Mouse (Mus musculus) kidney, postnatal 25 days (tissue): Measurements from ENCODE around the gene Sstr4.

ENCODE experiments used
- DNase-seq, 2 experiments: peaks; one replicate each; pipeline ENCODE4 v3.0.0; 2021; ENCODE audit warnings: mixed read lengths in 2 of 2

Gene Sstr4

DNA sequence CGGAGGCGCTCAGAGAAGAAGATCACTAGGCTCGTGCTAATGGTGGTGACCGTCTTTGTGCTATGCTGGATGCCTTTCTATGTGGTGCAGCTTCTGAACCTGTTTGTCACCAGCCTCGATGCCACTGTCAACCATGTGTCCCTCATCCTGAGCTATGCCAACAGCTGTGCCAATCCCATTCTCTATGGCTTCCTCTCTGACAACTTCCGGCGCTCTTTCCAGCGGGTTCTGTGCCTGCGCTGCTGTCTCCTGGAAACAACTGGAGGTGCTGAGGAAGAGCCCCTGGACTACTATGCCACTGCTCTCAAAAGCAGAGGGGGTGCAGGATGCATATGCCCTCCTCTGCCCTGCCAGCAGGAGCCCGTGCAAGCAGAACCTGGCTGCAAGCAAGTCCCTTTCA is 1.1 kb downstream of the Sstr4 start:
- DNase-seq, result no peak

DNA sequence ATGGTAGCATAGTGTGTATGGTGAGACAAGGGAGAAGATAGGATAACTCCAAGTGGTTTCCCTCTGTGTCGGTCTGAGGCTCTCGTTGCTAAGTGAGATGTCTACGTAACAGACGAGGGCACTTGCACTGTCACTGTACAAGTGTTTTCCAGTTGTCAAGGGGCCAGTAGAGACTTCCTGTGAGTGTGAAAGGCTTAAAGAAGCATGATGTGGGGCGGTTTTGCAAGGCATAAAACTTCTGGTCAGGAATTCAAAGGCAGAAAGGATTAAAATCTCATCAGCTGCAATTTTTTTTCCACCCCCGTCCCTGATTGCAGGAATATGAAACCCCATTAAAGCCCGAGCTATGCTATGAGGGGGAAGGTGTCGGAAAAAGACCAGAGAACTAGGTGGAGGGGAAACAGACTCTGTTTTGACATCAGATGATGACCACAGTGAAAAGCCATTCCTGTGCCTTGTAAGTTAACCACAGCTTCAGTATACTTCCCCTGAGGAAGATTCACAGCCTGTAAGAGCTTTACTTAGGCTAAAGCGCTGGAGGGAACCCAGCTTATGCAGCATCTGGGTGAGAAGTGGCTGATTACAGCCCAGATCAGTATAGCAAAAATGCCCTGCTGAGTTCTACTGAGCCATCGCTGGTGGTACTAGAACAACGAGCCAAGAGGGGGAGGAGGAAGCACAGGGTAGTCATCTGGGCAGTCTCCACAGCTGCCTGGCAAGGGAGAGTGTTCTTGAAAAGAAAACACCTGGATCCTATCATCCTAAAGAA is 2.1 kb downstream of the Sstr4 start:
- DNase-seq, result no peak

DNA sequence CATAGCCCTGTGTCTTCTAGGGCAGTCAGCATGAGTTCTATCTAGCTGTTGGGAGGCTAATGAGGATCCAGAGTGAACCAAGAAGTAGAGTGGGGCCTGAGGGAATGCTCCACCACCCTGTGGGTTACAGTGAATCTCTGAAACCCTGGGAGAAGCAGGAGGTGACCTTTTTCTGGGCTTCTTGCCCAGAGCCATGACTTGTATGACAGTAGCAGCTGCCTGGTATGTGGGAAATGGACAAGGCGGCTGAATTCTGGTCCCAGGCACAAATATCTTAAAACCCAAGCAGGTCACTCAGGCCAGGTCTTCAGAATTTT is 2.6 kb downstream of the Sstr4 start:
- DNase-seq, result peak; percentile 69

DNA sequence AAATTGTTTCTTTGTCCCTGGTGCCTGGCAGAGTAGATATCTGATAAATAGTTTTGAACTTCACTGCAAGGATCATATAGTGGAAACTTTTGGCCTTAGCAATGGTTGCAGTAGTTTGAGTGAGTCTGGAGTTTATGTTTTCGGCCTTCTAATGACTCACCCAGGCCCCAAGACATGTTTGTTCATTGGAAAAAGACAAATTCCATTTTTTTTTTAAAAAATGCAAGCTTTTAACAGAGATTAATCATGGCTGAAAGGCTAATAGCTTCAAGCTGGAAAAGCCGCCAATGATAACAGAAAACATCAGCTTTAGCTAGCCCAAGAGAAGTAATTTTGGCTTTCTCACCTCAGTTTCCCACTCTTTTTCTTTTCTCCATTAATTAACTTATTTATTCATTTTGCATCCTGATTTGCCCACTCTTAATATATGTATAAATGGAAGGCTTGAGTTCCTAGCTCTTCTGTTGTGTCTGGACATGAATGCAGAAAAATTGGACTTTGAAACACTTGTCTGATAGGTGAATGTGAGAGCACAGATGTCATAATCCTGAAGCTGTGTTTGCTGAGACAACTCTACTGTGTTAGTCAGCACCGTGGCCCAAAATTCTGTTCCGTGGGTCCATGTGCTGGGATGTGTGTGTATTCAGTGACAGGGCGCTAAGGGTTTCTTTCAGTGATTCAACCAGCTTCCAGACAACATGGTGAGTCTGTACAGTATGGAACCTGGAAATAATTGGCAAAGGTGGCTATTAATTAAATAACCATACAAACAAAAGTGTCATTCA is 3.9 kb downstream of the Sstr4 start:
- no peak for DNase-seq

DNA sequence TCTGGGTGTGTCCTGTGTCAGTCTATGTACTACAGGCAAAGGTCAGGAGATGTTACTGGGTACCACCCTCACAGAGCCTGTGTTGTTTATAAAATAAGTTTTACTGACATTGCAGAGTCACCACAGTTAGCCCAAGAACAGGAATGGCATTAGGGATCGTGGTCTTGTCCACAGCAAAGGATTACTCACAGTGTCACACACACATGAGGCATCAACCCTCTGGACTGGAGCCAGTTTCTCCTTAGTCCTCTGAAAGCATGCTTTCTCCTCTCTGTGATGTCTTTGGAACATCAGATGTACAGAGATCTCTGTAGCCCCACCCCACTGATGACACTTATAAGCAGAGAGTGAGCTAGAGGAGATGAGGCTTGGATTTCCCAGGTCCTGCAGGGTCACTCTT is 7.1 kb downstream of the Sstr4 start:
- DNase-seq, result no peak

DNA sequence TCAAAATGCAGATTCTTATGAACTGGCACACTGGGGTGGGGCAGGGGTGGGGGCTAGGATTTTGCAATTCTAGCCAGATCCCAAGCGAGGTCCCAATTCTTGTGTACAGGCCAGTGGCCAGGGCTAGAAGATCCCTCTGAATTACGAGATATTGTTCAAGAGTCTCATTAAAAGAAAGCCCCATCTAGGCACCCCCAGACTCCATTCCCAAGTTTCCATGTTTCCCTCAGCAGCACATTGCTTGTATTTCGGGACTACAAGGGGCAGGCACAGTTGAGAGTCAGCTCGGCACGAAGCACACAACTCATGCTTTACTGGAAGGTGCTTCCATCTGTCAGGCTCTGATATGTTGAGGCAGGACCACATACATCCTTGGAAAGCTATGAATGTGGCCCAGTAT is 9.8 kb downstream of the Sstr4 start:
- DNase-seq, result no peak

DNA sequence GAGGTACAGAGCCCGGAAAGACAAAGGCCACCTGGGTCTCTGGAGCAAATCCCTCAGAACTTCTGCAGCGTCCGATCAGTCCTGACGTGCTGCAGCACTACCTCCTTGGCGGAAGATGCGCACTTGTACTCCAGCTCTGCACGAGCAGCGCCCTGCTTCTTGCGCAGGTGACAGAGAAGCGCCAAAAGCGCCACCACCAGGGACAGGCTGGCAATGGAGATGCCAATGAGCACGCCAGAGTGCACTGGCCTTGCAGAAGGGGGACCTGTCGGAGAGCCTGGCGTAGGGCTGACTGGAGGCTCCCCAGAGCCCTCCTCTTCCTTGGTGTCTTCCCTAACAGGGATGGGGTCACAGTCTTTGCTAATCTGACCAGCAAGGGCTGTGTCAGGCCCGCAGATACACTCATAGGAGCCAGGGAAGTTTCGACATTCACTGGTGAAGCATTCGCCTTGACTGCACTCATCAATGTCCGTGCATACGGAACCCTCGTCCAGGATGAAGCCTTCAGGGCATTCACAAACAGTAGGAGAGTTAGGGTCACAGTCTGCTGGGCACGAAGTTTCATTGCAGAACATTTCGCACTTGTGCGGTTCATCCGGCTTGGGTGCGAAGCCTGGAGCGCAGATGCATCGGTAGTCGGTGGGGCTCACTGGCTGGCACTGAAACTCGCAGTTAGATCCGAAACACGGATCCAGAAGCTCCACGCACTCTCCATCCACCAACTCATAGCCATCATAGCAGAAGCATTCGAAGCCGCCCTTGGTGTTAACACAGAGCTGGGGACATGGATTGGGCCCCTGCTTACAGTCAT is 11.2 kb downstream of the Sstr4 start:
- peak; percentile 53 to 67 for DNase-seq

DNA sequence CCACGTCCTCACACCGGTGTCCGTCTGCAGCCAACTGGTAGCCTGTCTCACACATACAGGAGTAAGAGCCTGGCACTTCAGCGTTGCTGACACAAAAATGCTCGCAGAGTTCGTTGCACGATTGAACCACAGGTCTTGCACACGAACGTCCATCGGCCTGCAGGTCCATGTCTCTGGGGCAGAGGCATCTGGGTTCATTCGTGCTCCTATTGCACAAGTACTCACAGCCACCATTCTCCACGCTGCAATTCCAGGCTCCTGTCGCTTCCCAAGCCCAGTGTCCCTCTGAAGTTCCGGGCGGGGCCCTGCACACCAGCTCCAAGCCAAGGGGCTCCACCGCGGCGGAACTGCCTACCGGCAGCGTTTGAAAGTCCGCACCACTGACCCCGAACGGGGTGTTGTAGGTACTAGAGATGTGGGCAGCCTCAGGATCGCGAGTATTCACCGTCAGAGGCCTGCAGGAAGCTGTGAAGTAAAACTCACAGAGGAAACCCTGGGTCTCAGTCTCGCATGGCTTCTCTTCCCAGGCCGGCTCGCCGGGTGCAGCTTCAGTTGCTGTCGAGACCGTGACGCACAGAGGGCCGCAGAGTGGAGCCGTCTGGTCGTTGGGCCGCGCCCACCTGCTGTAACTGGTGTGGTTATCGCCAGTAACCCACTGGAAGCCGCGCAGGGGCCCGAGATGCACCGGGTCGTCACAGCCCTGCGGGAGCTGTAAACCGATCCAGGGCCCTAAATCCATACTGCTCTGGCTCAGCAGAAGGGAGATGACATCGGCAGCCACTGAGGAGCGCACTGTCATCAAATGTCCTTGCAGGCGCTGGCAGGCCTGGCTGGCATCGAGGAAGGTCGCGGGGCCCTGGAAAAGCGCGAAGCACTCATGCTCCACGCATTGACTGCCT is 12.1 kb downstream of the Sstr4 start:
- DNase-seq, result peak; percentile 47 to 74

DNA sequence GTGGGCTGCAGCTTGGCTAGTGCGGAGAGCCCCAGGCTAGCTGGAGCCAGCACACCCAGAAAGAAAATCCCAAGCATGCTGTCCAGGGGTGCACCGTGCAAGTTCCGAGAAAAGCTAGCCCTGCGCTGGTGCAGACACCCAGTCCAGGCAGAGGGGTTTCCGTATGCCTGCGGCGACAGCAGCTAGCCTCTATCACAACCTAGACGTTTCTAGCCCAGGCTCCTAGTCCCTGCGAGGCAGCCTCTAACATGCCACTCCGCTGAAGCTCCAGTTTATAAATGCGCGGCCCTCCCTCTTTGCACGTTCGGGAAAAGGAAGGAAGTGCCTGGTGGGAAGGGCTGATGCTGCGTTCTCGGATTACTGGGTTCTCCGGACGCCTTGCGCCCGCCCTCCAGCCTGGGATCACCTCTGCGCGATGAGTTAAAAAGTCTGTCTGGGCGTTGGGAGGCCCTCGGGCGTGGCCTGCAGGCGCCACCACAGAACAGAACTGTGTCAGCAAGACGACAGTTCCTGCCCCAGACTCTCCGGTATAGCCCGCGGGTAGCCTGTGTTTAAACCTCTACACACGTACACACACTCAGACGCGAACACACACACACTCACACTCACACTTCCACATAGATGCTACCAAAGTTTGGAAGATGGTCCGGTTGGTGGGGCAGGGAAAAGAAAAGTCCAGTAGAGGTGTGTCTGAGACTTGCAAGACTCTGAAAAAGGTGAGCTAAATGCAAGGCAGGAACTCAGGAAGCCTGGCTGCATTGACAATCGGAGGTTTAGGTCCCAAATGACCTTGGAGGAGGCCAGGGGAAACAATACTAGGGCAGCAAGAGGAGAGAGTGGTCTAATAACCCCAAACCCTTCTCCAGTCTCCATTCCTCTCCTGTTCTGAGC is 13.0 kb downstream of the Sstr4 start, which contains the start of gene Thbd:
Gene Thbd (minus strand): TSS at position 319 of the 891 bp plus-strand sequence.
- peak; percentile 81 to 90 for DNase-seq

DNA sequence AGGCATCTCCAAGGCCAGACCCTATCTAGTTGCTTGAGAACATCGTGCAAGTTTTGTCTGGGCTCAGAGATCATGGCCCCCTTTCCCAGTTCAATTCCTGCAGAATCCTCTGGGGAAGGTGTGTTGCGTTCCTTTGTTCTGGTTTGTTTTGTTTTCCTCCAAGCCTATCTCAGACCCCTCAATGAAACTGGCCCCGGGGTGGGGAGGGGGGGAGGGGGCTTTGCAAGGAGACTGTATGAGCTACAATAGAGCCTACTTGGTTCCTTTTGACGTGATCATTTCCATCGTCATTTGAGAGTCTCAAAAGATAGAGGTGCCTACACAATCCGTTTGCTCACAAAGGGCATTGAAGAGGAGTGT is 13.6 kb downstream of the Sstr4 start:
- no peak for DNase-seq

DNA sequence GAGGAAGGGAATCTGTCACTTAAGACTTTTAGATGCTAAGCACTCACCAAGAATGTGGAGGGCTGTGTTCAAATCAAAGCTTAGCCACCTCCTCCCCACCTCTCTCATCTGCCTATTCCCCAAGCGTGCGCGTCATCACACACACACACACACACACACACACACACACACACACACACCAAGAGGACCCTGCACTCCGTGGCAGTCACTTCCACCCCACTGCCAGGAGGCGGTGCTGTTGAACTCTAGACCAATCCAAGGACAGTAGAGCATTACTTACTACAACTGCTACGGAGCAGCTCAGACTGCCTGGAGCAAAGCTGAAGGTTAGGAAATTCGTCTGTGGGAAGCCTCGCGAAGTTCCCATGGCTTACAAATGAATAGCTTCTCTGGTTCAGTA is 14.0 kb downstream of the Sstr4 start:
- DNase-seq, result peak; percentile 84 to 88

DNA sequence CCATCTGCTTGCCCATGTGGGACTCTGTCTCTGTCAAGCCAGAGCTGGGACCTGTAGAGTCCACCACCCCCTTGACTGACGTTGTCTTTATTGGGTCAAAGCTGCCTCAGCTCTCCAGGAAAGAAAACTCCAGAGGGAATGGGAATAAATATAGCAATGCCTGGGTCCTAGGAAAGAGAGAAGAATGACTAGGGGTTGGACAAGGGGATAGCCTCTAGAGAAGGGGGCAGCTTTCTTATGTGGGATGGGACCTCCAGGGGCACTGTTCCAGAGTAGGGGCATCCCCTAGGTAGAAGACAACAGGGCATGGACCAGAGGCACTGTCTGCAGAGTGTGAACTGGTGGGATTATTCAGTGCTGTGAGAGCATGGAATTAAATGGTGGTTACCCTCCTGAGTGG is 14.7 kb downstream of the Sstr4 start:
- no peak for DNase-seq

DNA sequence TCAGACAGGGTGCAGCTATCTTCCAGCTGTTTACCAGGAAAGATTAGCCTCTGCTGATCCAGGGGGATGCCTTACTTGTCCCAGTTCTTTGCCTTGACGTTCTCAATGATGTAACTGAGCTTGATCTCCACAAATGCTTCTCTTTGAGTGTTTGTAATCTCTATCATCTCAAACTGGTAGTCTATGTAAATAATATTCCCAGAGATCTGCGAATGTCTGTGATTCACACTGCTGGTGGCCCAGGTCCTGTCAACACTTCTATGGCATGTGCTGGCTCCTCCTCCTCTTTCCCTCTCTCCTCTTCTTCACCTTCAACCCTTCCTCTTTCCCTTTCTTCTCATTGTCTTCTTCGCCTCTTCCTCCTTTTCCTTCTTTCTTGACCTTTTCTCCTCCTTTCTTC is 24.0 kb downstream of the Sstr4 start:
- DNase-seq, result no peak

DNA sequence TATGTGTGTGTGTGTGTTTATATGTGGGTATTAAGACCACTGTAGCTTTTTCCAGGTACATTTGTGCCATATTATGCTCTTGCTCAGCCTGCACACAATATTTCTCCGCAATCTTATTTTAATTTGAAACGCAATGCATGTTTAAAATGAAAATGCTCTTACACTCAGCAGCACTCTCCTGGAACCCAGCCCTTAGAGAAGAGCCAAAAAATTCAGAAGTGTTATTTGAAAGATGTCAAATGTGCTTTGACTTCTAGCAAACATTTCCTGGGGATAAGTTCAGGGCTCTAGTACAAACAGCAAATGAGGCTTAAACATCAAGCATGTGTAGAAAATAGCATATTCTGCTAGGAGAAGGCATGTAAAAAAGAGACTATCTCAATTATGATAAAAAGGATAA is 24.6 kb downstream of the Sstr4 start:
- DNase-seq, result no peak

DNA sequence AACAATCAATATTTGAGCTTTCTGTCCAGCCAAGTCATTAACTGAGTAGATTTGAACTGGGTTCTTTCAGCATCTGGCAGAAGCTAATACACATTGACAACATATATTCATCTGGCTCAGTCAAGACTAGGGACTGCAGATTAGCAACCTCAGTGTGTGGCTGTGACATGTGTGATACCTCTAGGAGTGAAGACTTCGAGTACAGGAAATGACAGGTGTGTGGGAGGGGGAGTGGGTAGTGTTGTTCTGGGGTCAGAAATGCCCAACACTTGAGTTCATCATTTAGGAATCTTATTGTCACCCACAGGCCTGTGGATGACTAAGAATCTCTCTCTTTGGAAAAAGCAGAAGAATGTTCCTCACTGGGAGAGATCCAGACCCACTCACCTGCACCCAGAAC is 26.0 kb downstream of the Sstr4 start:
- no peak for DNase-seq

DNA sequence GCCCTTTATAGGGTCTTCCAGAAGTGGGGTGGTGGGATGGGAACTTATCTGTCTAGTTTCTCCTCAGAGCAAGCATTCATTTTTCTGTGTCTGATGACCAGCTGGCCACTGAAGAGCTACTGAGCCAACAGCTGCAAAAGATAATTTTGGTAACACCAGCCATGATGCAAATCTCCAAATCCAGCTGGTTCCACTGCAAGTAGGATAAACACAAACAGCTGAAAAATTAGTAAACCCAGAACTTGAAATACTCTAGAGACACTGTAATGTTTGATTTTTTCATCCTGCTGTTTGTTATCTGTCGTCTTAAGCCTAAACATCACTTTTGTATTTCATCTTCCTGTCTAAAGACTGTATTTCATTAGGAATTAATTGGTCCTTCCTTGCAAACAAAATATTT is 26.6 kb downstream of the Sstr4 start:
- no peak for DNase-seq

DNA sequence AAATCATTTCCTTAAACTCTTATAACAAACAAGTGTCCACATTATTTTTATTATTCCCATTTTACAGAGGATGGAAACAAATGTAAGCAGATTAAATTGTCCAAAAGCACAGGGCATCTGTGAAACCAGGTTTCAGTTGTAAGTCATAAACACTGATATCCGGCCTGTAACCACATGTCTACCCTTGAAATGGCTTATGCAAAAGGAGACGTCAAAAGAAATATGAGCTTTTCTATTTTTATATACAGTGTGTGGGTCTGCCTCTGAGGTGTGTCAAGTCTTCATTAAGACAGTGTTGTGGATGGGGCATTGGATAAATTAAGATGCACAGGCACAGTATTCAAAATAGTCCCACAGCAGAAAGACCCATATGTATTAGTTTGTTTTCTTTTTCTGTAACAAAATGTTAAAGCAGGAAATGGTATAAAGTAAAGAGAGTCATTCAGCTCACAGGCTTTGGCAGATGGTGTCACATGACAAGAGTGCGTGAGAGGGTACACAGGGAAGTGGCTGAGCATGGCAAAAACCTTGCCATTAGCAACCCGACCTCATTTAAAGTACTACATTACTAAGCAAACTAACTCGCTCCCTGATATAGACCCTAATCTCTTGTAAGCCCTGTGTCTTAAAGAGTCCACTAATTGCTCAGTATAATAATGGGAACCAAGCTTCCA is 30.7 kb downstream of the Sstr4 start:
- no peak for DNase-seq

DNA sequence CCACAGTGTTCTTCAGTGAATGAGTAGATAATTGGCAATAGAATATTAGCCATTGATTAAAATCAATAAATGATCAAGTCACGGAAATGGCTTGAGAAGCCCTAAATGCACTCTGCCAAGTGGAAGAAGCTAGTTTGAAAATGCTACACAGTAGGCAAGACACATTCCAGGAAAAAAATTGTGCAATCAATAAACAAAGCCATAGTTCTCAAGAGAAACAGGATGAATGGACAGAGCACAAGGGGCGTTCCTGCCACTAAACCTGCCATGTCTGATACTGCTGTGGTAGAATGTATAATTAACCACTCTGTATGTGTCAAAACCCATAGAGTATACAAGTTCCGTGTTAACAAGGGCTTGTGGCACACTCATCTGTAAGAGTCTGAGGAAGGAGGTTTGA is 32.4 kb downstream of the Sstr4 start:
- no peak for DNase-seq

DNA sequence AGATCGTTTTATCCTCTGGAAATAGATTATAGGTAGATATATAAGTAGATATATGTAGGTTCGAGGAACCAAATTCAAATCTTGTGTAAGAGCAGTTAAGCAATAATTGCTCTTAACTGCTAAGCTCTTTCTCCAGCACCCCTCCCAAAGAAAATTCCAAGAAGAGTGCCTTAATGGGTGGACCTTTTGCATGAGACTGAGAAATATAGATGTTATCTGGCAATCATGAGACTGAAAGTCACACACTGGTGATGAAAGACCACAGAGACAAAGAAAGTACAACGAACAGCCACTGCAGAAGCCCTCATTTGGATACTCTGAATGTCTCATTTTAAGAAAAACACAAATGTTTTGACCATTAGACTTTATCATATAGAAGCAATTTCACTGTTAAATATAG is 33.4 kb downstream of the Sstr4 start:
- DNase-seq, result no peak

DNA sequence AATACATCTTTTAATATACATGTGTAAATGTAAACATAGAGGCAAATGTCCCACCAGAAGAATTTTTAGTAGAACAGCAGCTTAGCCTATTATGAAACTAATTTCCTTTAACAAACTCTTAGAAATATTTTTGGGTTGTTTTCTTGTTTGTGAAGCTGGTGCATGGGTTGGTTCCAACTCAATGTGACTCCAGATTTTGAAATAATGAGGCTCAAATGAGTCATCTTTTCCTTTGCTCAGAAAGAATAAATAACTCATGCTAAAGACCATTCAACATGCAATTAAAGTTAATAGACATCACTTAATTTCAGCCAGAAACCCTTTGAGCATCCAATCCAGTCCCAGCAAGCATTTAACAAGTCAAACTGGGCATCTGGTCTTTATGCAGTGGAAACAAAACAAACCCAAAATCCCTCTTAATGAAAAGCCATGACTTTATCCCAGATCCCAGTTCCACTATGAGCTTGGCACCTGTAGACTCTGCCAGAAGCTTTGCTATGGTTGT is 33.9 kb downstream of the Sstr4 start:
- no peak for DNase-seq

DNA sequence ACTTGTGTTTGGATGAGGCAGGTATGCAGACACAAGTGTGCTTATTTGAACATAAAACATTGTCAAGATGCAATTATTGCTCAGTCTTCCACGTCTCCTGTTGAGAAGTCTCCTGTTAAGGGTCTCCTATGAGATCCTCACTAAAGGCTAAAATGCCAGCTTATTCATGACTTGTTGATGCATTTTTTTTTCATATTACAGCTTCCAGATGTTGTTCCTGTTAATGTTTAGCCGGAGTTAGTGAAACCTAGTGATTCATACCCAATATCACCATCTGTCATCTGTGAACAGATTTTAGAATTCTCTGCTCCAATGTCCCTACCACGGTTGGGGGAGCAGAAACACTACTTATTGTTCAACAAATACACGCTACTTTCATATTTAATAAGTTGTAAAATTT is 35.8 kb downstream of the Sstr4 start:
- no peak for DNase-seq
